Mouse (Mus musculus): ENCODE data around the gene Plxnb1. TPM values are rescaled to one million over a fixed set of nuclear protein-coding genes. Genes with fewer than 3 reads are reported as not detected.

Plxnb1 gene
- polyA plus RNA-seq, 1 experiment from 2014 or later, result 12.8 TPM

DNA sequence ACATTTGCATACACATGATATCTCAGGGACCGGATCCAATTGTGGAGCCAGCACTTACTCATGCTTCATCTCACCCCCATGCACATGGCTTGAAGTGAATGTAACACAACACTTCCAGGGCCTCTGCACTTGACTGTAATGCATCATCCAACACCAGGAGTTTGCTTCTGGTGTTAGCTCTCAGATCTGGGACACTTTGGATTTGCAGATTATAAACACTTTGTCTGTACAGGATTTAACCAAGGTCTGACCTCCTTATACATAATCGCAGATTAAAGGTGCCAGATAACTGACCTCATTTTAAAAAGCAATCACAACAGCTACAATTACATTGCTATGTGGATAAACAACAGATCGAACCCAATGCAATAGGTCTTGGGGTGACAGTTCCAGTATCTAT lies 14.7 kb upstream of the Plxnb1 start:
- Histone ChIP-seq H3K4me3 (replicated peaks) (no peak overlapping the region), H3K9me3 (no peaks in the 10 kb centered on the region), H3K36me3 (no peaks in the 10 kb centered on the region), H3K9ac (no peak overlapping the region), H3K4me1 (peaks cover 22% of the 10 kb centered on the region), H3K27me3 (replicated peaks) (no peaks in the 10 kb centered on the region), H3K27ac (no peak overlapping the region), H3K4me2 (peak overlapping the region; percentile 79; the same call in 1 of the 2 replicates)
- 92% methylated on average over 3 of the region's 3 CpGs for WGBS
- no peak for ATAC-seq (ENCODE audit: insufficient read depth, low FRiP score, low read depth)

GRCm38 (mm10) chr9:109081749-109082123 lies 13.5 kb upstream of the Plxnb1 start:
- H3K36me3 ChIP-seq, result no peaks in the 10 kb centered on the region
- H3K9me3 ChIP-seq, result no peaks in the 10 kb centered on the region
- H3K9ac ChIP-seq, result peak overlapping the region; percentile 76
- 4% methylated on average over 11 of the region's 11 CpGs for WGBS
- H3K27me3 ChIP-seq (replicated peaks), result no peaks in the 10 kb centered on the region
- peak overlapping the region; percentile 78; the same call in 1 of the 2 replicates for H3K27ac ChIP-seq
- peak overlapping the region; percentile 84 for H3K4me3 ChIP-seq (replicated peaks)
- no peak for ATAC-seq (ENCODE audit: insufficient read depth, low FRiP score, low read depth)
- peaks cover 22% of the 10 kb centered on the region for H3K4me1 ChIP-seq
- peak overlapping the region; percentile 79 for H3K4me2 ChIP-seq

DNA sequence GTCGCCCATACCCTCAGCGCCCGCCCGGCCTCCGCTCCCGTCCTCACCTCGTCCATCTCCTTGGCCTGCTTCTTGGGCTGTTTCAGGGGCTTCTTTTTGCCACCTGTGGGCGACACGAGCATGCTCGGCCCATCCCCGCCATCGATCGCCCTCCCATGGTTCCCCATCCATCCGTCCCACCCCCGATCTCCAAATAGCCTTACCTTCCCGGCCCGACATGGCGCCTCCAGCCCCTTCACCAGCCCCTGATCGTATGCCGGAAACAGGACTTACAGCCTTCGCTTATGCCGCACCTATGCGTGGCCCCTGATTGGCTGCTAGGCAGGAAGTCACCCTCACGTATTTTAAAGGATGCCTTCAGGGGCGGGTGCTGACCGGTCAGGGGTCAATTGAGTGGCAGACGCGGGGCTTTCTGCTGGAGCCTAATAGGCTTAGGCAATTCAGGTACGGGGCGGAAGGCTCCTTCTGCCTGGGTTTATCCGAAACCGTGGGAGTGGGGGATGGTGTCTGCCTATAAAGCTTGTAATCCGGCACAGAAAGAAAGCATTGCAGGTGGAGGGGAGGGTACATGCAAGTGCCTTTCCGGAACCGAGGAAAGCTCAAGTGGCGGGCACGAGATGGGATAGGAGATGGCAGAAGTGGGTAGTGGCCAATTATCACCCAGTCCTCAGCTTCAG lies 12.9 kb upstream of the Plxnb1 start, which contains the start of the genes Ccdc51 and Tma7:
Ccdc51 (plus strand) TSS at position 370 of the 677 bp plus-strand sequence.
Tma7 (minus strand) TSS at position 464 of the 677 bp plus-strand sequence.
- H3K36me3 ChIP-seq, result no peaks in the 10 kb centered on the region
- H3K9ac ChIP-seq, result peak within 1 kb of the TSS; percentile 76
- no peaks in the 10 kb centered on the region for H3K27me3 ChIP-seq (replicated peaks)
- H3K4me3 ChIP-seq (replicated peaks), result peak within 1 kb of the TSS; percentile 84
- H3K4me1 ChIP-seq, result peaks cover 22% of the 10 kb centered on the region
- H3K4me2 ChIP-seq, result peak within 1 kb of the TSS; percentile 79
- no peaks in the 10 kb centered on the region for H3K9me3 ChIP-seq
- ATAC-seq (ENCODE audit: insufficient read depth, low FRiP score, low read depth), result peak; percentile 98
- under 1% methylated on average over 37 of the region's 37 CpGs for WGBS
- peak within 1 kb of the TSS; percentile 78 for H3K27ac ChIP-seq

DNA sequence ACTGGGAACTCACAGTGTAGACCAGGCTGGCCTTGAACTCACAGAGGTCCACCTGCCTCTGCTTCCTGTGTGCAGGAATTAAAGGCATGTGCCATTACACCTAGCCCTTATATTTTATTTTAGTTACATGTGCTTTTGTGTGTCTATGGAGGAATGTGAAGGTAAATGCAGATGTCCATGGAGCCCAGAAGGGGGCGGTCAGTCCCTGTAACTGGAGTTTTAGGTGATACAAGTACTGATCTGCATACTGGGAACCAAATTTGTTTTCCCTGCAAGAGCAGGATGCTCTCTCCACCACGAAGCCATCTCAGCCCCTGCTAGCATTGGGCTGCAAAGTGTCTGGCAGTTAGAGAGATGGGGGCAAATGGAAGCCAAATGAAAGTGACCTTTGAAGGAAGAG lies 10.3 kb upstream of the Plxnb1 start:
- no peak overlapping the region for H3K9ac ChIP-seq
- no peak overlapping the region for H3K4me3 ChIP-seq (replicated peaks)
- no peaks in the 10 kb centered on the region for H3K36me3 ChIP-seq
- WGBS, result 13% methylated on average over 2 of the region's 2 CpGs
- H3K4me1 ChIP-seq, result peaks cover 31% of the 10 kb centered on the region
- no peak overlapping the region for H3K4me2 ChIP-seq
- no peak for ATAC-seq (ENCODE audit: insufficient read depth, low FRiP score, low read depth)
- no peak overlapping the region for H3K27ac ChIP-seq
- no peaks in the 10 kb centered on the region for H3K27me3 ChIP-seq (replicated peaks)
- no peaks in the 10 kb centered on the region for H3K9me3 ChIP-seq

DNA sequence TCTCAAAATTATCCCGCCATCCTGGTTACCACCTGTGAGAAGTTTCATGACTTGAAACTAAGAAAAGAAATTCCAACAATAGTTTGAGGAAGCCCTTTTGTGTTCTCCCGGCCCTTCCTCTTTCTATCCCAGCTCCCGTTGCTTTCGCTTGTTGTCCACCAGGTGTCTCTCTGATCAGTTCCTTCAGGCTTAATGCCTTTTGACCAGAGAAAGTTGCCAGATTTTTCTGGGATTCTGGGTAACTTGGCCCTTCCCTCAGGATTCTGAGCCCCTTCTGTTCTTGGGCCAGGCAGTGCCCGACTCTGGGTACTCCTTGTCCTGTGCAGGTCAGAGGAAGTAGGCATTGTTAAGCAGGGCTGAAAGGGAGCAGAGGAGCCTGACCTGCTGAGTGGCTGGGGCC lies 7.2 kb upstream of the Plxnb1 start:
- no peak overlapping the region for H3K9ac ChIP-seq
- H3K27me3 ChIP-seq (replicated peaks), result no peaks in the 10 kb centered on the region
- no peak for ATAC-seq (ENCODE audit: insufficient read depth, low FRiP score, low read depth)
- WGBS, result 11% methylated on average over 5 of the region's 5 CpGs
- no peak overlapping the region for H3K27ac ChIP-seq
- peaks cover 15% of the 10 kb centered on the region for H3K4me1 ChIP-seq
- H3K9me3 ChIP-seq, result no peaks in the 10 kb centered on the region
- H3K4me3 ChIP-seq (replicated peaks), result no peak overlapping the region
- H3K36me3 ChIP-seq, result no peaks in the 10 kb centered on the region
- H3K4me2 ChIP-seq, result no peak overlapping the region

- H3K9ac ChIP-seq, result no peak overlapping the region
- H3K36me3 ChIP-seq, result no peaks in the 10 kb centered on the region
- ATAC-seq (ENCODE audit: insufficient read depth, low FRiP score, low read depth), result no peak
- no peak overlapping the region for H3K4me2 ChIP-seq
- no peak overlapping the region for H3K4me3 ChIP-seq (replicated peaks)
- peak overlapping the region; percentile 65 for H3K27ac ChIP-seq
- 62% methylated on average over 15 of the region's 15 CpGs for WGBS
- H3K4me1 ChIP-seq, result peaks cover 24% of the 10 kb centered on the region
- H3K27me3 ChIP-seq (replicated peaks), result no peaks in the 10 kb centered on the region
- H3K9me3 ChIP-seq, result no peaks in the 10 kb centered on the region
Measured at GRCm38 (mm10) chr9:109090446-109090845, 4.7 kb upstream of the Plxnb1 start.

- ATAC-seq (ENCODE audit: insufficient read depth, low FRiP score, low read depth), result no peak
- no peak overlapping the region for H3K4me2 ChIP-seq
- H3K4me1 ChIP-seq, result peaks cover 34% of the 10 kb centered on the region
- no peaks in the 10 kb centered on the region for H3K36me3 ChIP-seq
- no peak overlapping the region for H3K4me3 ChIP-seq (replicated peaks)
- H3K27me3 ChIP-seq (replicated peaks), result no peaks in the 10 kb centered on the region
- 82% methylated on average over 8 of the region's 8 CpGs for WGBS
- no peaks in the 10 kb centered on the region for H3K9me3 ChIP-seq
- H3K9ac ChIP-seq, result no peak overlapping the region
- H3K27ac ChIP-seq, result peak overlapping the region; percentile 65
Measured at GRCm38 (mm10) chr9:109091802-109092201, 3.4 kb upstream of the Plxnb1 start.

DNA sequence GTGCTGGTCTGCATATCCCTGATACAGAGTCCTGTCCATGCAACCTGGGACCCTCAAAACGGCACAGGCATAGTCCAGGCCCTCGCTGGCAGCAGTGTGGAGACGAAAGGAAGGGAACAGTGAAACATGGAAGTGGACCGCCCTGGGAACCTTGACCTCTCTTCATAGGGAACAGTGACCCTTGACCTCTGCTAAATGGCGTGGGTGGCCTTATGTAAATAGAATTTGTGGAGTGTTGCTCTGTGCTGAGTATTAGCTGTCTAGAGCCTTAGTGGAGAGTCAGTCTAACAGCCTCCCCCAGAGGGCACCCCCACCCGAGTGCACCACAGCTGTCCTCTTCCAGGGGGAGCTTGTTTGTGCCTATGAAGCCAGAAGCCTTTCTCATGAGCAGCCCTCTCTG lies 2.4 kb upstream of the Plxnb1 start:
- Histone ChIP-seq H3K9me3 (no peaks in the 10 kb centered on the region), H3K4me1 (peaks cover 40% of the 10 kb centered on the region), H3K27ac (peak overlapping the region; percentile 59; the same call in 1 of the 2 replicates), H3K36me3 (no peaks in the 10 kb centered on the region), H3K27me3 (replicated peaks) (no peaks in the 10 kb centered on the region), H3K9ac (no peak overlapping the region), H3K4me2 (no peak overlapping the region), H3K4me3 (replicated peaks) (no peak overlapping the region)
- no peak for ATAC-seq (ENCODE audit: insufficient read depth, low FRiP score, low read depth)
- WGBS, result 48% methylated on average over 6 of the region's 6 CpGs

DNA sequence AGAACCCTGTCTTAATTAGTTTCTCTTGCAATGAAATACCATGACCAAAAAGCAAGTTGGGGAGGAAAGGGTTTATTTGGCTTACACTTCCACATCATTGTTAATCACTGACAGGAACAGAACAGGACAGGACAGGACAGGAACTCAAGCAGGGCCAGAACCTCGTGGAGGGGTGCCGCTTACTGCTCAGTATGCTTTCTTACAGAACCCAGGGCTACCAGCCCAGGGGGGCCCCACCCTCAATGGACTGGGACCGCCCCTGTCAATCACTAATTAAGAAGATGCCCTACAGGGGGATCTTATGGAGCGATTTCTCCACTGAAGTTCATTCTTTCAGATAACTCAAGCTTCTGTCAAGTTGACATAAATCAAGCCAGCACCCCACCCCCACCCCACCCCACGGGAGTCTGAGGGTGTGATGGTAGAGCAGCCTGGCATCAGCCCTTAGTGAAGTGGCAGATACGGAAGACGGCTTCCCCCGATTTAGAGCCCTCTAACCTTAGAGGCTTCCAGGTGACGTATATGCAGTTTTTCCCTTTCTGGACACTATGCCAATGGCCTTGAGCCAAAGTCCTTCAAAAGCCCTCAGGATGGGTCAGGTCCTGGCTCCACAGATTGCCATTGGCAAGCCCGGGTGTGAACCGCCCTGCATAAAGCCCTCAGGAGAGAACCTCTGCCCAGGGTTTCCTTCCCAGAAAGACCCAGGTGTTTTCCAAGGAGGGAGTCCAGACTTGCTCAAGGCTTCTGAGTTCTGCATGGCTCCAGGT lies 1.2 kb upstream of the Plxnb1 start:
- Histone ChIP-seq H3K27ac (peak overlapping the region; percentile 99), H3K4me3 (replicated peaks) (peak overlapping the region; percentile 80), H3K36me3 (no peaks in the 10 kb centered on the region), H3K9ac (no peak overlapping the region), H3K4me2 (peak overlapping the region; percentile 85), H3K27me3 (replicated peaks) (no peaks in the 10 kb centered on the region), H3K9me3 (no peaks in the 10 kb centered on the region), H3K4me1 (peaks cover 48% of the 10 kb centered on the region)
- ATAC-seq (ENCODE audit: insufficient read depth, low FRiP score, low read depth), result no peak; the same call in 1 of the 2 replicates
- 19% methylated on average over 11 of the region's 11 CpGs for whole genome bisulfite sequencing

DNA sequence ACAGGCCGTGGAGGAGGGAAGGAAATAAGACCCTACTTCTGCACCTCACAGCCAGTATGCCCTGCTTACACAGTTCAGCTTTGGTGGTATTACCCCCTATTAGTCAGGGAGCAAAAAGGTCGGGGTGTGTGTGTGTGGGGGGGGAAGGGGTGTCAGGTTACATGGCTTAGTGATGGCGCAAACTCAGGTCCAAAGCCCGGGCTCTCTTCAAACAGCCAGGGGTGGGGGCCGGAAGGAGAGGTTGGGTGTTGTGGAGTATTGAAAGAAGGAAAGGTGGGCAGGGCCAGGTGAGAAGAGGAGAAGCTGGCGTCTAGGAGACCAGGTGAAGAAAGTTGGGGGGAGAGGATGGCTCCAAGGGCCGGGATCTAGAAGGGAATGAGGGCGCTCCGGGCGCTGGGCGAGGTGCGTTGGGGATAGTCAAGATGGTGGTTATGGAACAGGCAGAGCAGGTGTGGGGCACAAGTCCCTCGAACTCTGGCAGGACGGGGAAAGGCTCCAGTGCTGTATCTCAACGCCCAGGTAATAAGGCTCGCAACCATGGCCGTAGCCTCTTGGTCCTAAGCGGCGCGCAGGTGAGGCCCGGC lies 544 bp upstream of the Plxnb1 start:
- Histone ChIP-seq H3K27me3 (replicated peaks) (no peaks in the 10 kb centered on the region), H3K4me3 (replicated peaks) (peak overlapping the region; percentile 80), H3K27ac (peak overlapping the region; percentile 99), H3K4me2 (peak overlapping the region; percentile 85), H3K9ac (peak overlapping the region; percentile 74), H3K9me3 (no peaks in the 10 kb centered on the region), H3K36me3 (no peaks in the 10 kb centered on the region), H3K4me1 (peaks cover 54% of the 10 kb centered on the region)
- ATAC-seq (ENCODE audit: insufficient read depth, low FRiP score, low read depth), result peak; percentile 54
- WGBS, result 2% methylated on average over 21 of the region's 21 CpGs

GRCm38 (mm10) chr9:109096251-109096661 lies 1.1 kb downstream of the Plxnb1 start:
- Histone ChIP-seq H3K9ac (peak overlapping the region; percentile 74), H3K4me2 (peak overlapping the region; percentile 85), H3K4me1 (peaks cover 60% of the 10 kb centered on the region), H3K4me3 (replicated peaks) (peak overlapping the region; percentile 80), H3K9me3 (no peaks in the 10 kb centered on the region), H3K27me3 (replicated peaks) (no peaks in the 10 kb centered on the region), H3K27ac (peak overlapping the region; percentile 99), H3K36me3 (0 out of 2 replicates have a peak, but pooled peaks cover 3% of the 10 kb centered on the region)
- ATAC-seq (ENCODE audit: insufficient read depth, low FRiP score, low read depth), result no peak
- WGBS, result 18% methylated on average over 9 of the region's 9 CpGs

GRCm38 (mm10) chr9:109096856-109097255 lies 1.7 kb downstream of the Plxnb1 start:
- H3K4me1 ChIP-seq, result peaks cover 60% of the 10 kb centered on the region
- ATAC-seq (ENCODE audit: insufficient read depth, low FRiP score, low read depth), result no peak
- H3K36me3 ChIP-seq, result 0 out of 2 replicates have a peak, but pooled peaks cover 3% of the 10 kb centered on the region
- peak overlapping the region; percentile 85 for H3K4me2 ChIP-seq
- H3K27ac ChIP-seq, result peak overlapping the region; percentile 99
- peak overlapping the region; percentile 74; the same call in 1 of the 2 replicates for H3K9ac ChIP-seq
- H3K4me3 ChIP-seq (replicated peaks), result peak overlapping the region; percentile 80
- H3K27me3 ChIP-seq (replicated peaks), result no peaks in the 10 kb centered on the region
- WGBS, result 27% methylated on average over 6 of the region's 6 CpGs
- H3K9me3 ChIP-seq, result no peaks in the 10 kb centered on the region
